Mouse (Mus musculus): Measurements from ENCODE around the gene Csnka2ip.

DNA sequence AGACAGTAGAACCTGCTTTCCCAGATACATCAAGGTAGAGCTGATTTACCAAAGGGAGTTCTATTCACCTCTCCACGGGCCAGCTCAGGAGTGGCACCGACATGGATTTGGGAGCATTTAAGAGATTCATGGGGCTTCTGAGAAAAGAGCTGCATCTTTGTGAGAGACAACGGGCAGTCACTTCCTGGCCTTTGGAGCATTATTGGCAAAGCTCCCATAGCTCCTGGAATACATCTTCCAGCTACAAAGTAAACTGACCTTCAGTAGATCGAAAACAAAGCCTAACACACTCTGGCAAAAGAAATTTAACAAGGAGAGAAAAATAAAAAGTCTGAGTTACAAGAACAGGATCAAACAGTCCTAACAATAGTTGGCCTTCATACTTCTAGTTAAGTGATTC is 17.6 kb downstream of the Csnka2ip start:
- TF ChIP-seq CTCF (IDR thresholded peaks at IDR 0.05; ENCODE audit: borderline replicate concordance, insufficient read depth, low read length) (no peak), POLR2A (IDR thresholded peaks at IDR 0.05; ENCODE audit: low read depth, low read length) (no peak)
